24 mouse cellular contexts compared by ENCODE assay signal in genomic region chr2:123739688-123740087, GRCm38 (mm10).
DNase-seq lines count a peak whose midpoint lies in the region; ATAC-seq and TF ChIP-seq lines count a peak whose summit lies in the region.
"Had no signal": no experiment of that assay in that cellular context is flagged by ENCODE, and none has a peak within 500 bp of the region (broad histone marks: within the 10 kb centered on the region; RNA-seq: fewer than 3 reads in every experiment).

No protein-coding gene starts in this region.

- H3K4me2 ChIP-seq in kidney, embryonic 14.5 days (replicated peaks; ENCODE audit: low read depth, low read length), result no peak overlapping the region
- H3K4me2 ChIP-seq in kidney, embryonic 16.5 days (replicated peaks; ENCODE audit: low read depth, low read length), result no peak overlapping the region
- H3K4me2 ChIP-seq: embryonic facial prominence, embryonic 12.5 days; forebrain, embryonic 13.5 days; forebrain, embryonic 15.5 days had no signal

- no peaks in the 10 kb centered on the region for H3K36me3 ChIP-seq in kidney, embryonic 14.5 days (ENCODE audit: control insufficient read depth, insufficient read depth, low read length)
- H3K36me3 ChIP-seq in kidney, embryonic 16.5 days (ENCODE audit: insufficient read depth, low read length), result no peaks in the 10 kb centered on the region
- no peaks in the 10 kb centered on the region for H3K36me3 ChIP-seq in testis, adult 2 months (ENCODE audit: control insufficient read depth, insufficient read depth, low read length)
- H3K36me3 ChIP-seq: embryonic facial prominence, embryonic 10.5 days; embryonic facial prominence, embryonic 12.5 days; forebrain, embryonic 15.5 days; G1E had no signal

- TF ChIP-seq CTCF in testis, adult 2 months (IDR thresholded peaks at IDR 0.05; ENCODE audit: control insufficient read depth, insufficient read depth, insufficient replicate concordance, low read depth, low read length), result no peak

- WGBS in kidney, embryonic 14.5 days, result 45% methylated on average over 4 of the region's 4 CpGs
- WGBS in kidney, embryonic 16.5 days, result 42% methylated on average over 4 of the region's 4 CpGs

- no peaks in the 10 kb centered on the region for H3K9me3 ChIP-seq in kidney, embryonic 14.5 days (ENCODE audit: control insufficient read depth, low read length)
- H3K9me3 ChIP-seq in kidney, embryonic 16.5 days (ENCODE audit: low read length), result no peaks in the 10 kb centered on the region
- H3K9me3 ChIP-seq: embryonic facial prominence, embryonic 10.5 days; embryonic facial prominence, embryonic 12.5 days; forebrain, embryonic 13.5 days; forebrain, embryonic 15.5 days had no signal

- H3K4me1 ChIP-seq in kidney, embryonic 14.5 days (ENCODE audit: control insufficient read depth, insufficient read depth, low read length), result no peaks in the 10 kb centered on the region
- no peaks in the 10 kb centered on the region for H3K4me1 ChIP-seq in kidney, embryonic 16.5 days (ENCODE audit: insufficient read depth, low read length)
- no peaks in the 10 kb centered on the region for H3K4me1 ChIP-seq in testis, adult 2 months (ENCODE audit: control insufficient read depth, insufficient read depth, low read length)
- H3K4me1 ChIP-seq: embryonic facial prominence, embryonic 10.5 days; embryonic facial prominence, embryonic 12.5 days; forebrain, embryonic 13.5 days; forebrain, embryonic 15.5 days had no signal

- no peaks in the 10 kb centered on the region for H3K27me3 ChIP-seq in kidney, embryonic 14.5 days (ENCODE audit: control insufficient read depth, insufficient read depth, low read length)
- no peaks in the 10 kb centered on the region for H3K27me3 ChIP-seq in kidney, embryonic 16.5 days (ENCODE audit: insufficient read depth, low read length)
- no peaks in the 10 kb centered on the region for H3K27me3 ChIP-seq in testis, adult 2 months (ENCODE audit: control insufficient read depth, insufficient read depth, low read length)
- H3K27me3 ChIP-seq: CH12.LX; embryonic facial prominence, embryonic 12.5 days; forebrain, embryonic 13.5 days; forebrain, embryonic 15.5 days; Patski had no signal

- no peak overlapping the region for H3K4me3 ChIP-seq in kidney, embryonic 14.5 days (ENCODE audit: low read length)
- H3K4me3 ChIP-seq in kidney, embryonic 16.5 days (ENCODE audit: low read length), result no peak overlapping the region
- H3K4me3 ChIP-seq in testis, adult 2 months (ENCODE audit: control insufficient read depth, low read depth, low read length), result peak overlapping the region; percentile 38; the same call in 1 of the 2 replicates
- H3K4me3 ChIP-seq: embryonic facial prominence, embryonic 10.5 days; embryonic facial prominence, embryonic 12.5 days; forebrain, embryonic 13.5 days; forebrain, embryonic 15.5 days had no signal

- no peak for TF ChIP-seq POLR2A in testis, adult 2 months (IDR thresholded peaks at IDR 0.05; ENCODE audit: control insufficient read depth, low read depth, low read length)

- no peak for DNase-seq in kidney, postnatal 36 days
- no peak for DNase-seq in kidney, postnatal 4 days
- no peak for DNase-seq in testis, postnatal 14 days (ENCODE audit: low spot score)
- DNase-seq: adrenal gland, adult 8-10 months; adrenal gland, postnatal 14 days; adrenal gland, postnatal 36 days; B cell, adult 2 months; cerebellum, adult 11-12 months; cerebellum, adult 2 months; cerebellum, adult 9-10 months; cerebellum, postnatal 10 days; cerebellum, postnatal 25 days had no signal

- ATAC-seq in kidney, embryonic 14.5 days (ENCODE audit: low FRiP score, low TSS enrichment), result peak; percentile 88; the same call in 1 of the 2 replicates
- peak; percentile 76; the same call in 1 of the 2 replicates for ATAC-seq in kidney, embryonic 16.5 days (ENCODE audit: low FRiP score, low TSS enrichment)
- ATAC-seq: activated CD4-positive, CD25-positive, alpha-beta regulatory T cell, adult 4 months; CD4-positive, CD25-positive, alpha-beta regulatory T cell, adult 4 months; forebrain, embryonic 13.5 days; forebrain, embryonic 15.5 days; Patski had no signal

- H3K27ac ChIP-seq in kidney, embryonic 14.5 days (ENCODE audit: low read depth, low read length), result no peak overlapping the region
- H3K27ac ChIP-seq in kidney, embryonic 16.5 days (ENCODE audit: low read length), result no peak overlapping the region
- H3K27ac ChIP-seq in testis, adult 2 months (ENCODE audit: control insufficient read depth, insufficient read depth, low read depth, low read length), result no peak overlapping the region
- H3K27ac ChIP-seq: embryonic facial prominence, embryonic 10.5 days; embryonic facial prominence, embryonic 12.5 days; forebrain, embryonic 13.5 days; forebrain, embryonic 15.5 days had no signal

- H3K9ac ChIP-seq in kidney, embryonic 14.5 days (ENCODE audit: low read depth, low read length), result no peak overlapping the region
- H3K9ac ChIP-seq in kidney, embryonic 16.5 days (replicated peaks; ENCODE audit: low read length), result no peak overlapping the region
- H3K9ac ChIP-seq: embryonic facial prominence, embryonic 12.5 days; forebrain, embryonic 13.5 days; forebrain, embryonic 15.5 days had no signal
